Mouse (Mus musculus) MEL (cell line): Measurements from ENCODE around the gene Brat1. TPM values are rescaled to one million over a fixed set of nuclear protein-coding genes. Genes with fewer than 3 reads are reported as not detected.

Source experiments
- DNase-seq: peaks from one replicate; pipeline ENCODE4 v3.0.0; 2011; ENCODE audit warnings: low read depth, low spot score
- H3K27ac ChIP-seq: 2 replicates; pipeline ENCODE4 v1.5.1; 2012; ENCODE audit warnings: low read depth, mild to moderate bottlenecking, control low read depth, low read length, moderate library complexity; ENCODE audit not compliant: control insufficient read depth
- H3K27me3 ChIP-seq, 2 experiments: fragments of 150-350 bp in 1 of 2; sonication (generic) in 1 of 2; 2 replicates each; pipeline ENCODE4 v1.6.1; 2012; ENCODE audit warnings: low read length in 2 of 2, mild to moderate bottlenecking in 2 of 2, improper control_type of control experiment in 1 of 2, moderate library complexity in 1 of 2; ENCODE audit not compliant: insufficient read depth in 2 of 2, control insufficient read depth in 1 of 2
- H3K36me3 ChIP-seq, 2 experiments: 2 replicates each; pipeline ENCODE4 v1.6.1; 2012 to 2014; ENCODE audit warnings: low read length in 2 of 2, improper control_type of control experiment in 1 of 2, inconsistent platforms in 1 of 2, mild to moderate bottlenecking in 1 of 2; ENCODE audit not compliant: insufficient read depth in 2 of 2, control insufficient read depth in 1 of 2
- H3K4me1 ChIP-seq, 2 experiments: fragments of 150-350 bp in 1 of 2; sonication (generic) in 1 of 2; 2 replicates each; pipeline ENCODE4 v1.6.1; 2012; ENCODE audit warnings: low read length in 2 of 2, improper control_type of control experiment in 1 of 2, mild to moderate bottlenecking in 1 of 2; ENCODE audit not compliant: insufficient read depth in 2 of 2, control insufficient read depth in 1 of 2
- H3K4me3 ChIP-seq, 2 experiments: fragments of 150-350 bp in 1 of 2; sonication (generic) in 1 of 2; 2 replicates each; pipeline ENCODE4 v1.5.1; 2012; ENCODE audit warnings: low read depth in 2 of 2, low read length in 2 of 2, mild to moderate bottlenecking in 2 of 2, moderate library complexity in 2 of 2, control low read depth in 1 of 2, improper control_type of control experiment in 1 of 2; ENCODE audit not compliant: control insufficient read depth in 1 of 2, insufficient read depth in 1 of 2
- H3K79me2 ChIP-seq: 2 replicates; pipeline ENCODE4 v1.6.1; 2012; ENCODE audit warnings: mild to moderate bottlenecking, low read length, moderate library complexity; ENCODE audit not compliant: control insufficient read depth, poor library complexity, insufficient read depth
- H3K9ac ChIP-seq: 2 replicates; pipeline ENCODE4 v1.6.1; 2012; ENCODE audit warnings: low read depth, mild to moderate bottlenecking, control low read depth, low read length, moderate library complexity; ENCODE audit not compliant: control insufficient read depth, poor library complexity, severe bottlenecking
- H3K9me3 ChIP-seq: fragments of 150-350 bp; sonication (generic); replicated peaks from 2 replicates; pipeline ENCODE4 v1.6.1; 2012; ENCODE audit warnings: mild to moderate bottlenecking, low read length, improper control_type of control experiment, moderate library complexity; ENCODE audit not compliant: insufficient read depth
- BHLHE40 ChIP-seq: IDR thresholded peaks from 2 replicates; pipeline ENCODE4 v1.6.1; 2012; ENCODE audit warnings: low read depth, mild to moderate bottlenecking, inconsistent platforms, low read length, improper control_type of control experiment, borderline replicate concordance
- CHD1 ChIP-seq: IDR thresholded peaks from 2 replicates; pipeline ENCODE4 v1.6.1; 2012; ENCODE audit warnings: low read depth, mild to moderate bottlenecking, inconsistent platforms, low read length, improper control_type of control experiment
- CTCF ChIP-seq, 3 experiments: IDR thresholded peaks in 2 of 3; conservative IDR thresholded peaks in 1 of 3; 2 replicates each; pipeline ENCODE4 v1.5.1; 2011 to 2012; ENCODE audit warnings: low read length in 3 of 3, low read depth in 2 of 3, mild to moderate bottlenecking in 2 of 3, improper control_type of control experiment in 1 of 3, inconsistent platforms in 1 of 3, mixed read lengths in 1 of 3, moderate library complexity in 1 of 3; ENCODE audit not compliant: control insufficient read depth in 1 of 3, insufficient read depth in 1 of 3, poor library complexity in 1 of 3, severe bottlenecking in 1 of 3
- GABPA ChIP-seq: IDR thresholded peaks from 2 replicates; pipeline ENCODE4 v1.6.1; 2012; ENCODE audit warnings: low read depth, mild to moderate bottlenecking, inconsistent platforms, low read length, improper control_type of control experiment, moderate library complexity
- HCFC1 ChIP-seq: IDR thresholded peaks from 2 replicates; pipeline ENCODE4 v1.6.1; 2012; ENCODE audit warnings: low read depth, mild to moderate bottlenecking, inconsistent platforms, low read length, improper control_type of control experiment, moderate library complexity
- JUND ChIP-seq: IDR thresholded peaks from 2 replicates; pipeline ENCODE4 v1.6.1; 2011; ENCODE audit warnings: low read depth, mild to moderate bottlenecking, improper control_type of control experiment, low read length
- MAFK ChIP-seq: IDR thresholded peaks from 2 replicates; pipeline ENCODE4 v1.6.1; 2011; ENCODE audit warnings: low read depth, mild to moderate bottlenecking, low read length, improper control_type of control experiment, borderline replicate concordance
- MAX ChIP-seq: IDR thresholded peaks from 2 replicates; pipeline ENCODE4 v1.6.1; 2011; ENCODE audit warnings: low read length, improper control_type of control experiment
- MXI1 ChIP-seq: IDR thresholded peaks from 2 replicates; pipeline ENCODE4 v1.6.1; 2011; ENCODE audit warnings: mild to moderate bottlenecking, low read depth, low read length, improper control_type of control experiment
- MYB ChIP-seq: IDR thresholded peaks from 2 replicates; pipeline ENCODE4 v1.6.1; 2011; ENCODE audit warnings: mild to moderate bottlenecking, low read depth, low read length, improper control_type of control experiment
- MYC ChIP-seq: IDR thresholded peaks from 2 replicates; pipeline ENCODE4 v1.6.1; 2011; ENCODE audit warnings: low read depth, mild to moderate bottlenecking, low read length, improper control_type of control experiment, moderate library complexity
- NELFE ChIP-seq: IDR thresholded peaks from 2 replicates; pipeline ENCODE4 v1.6.1; 2011; ENCODE audit warnings: low read depth, low read length, improper control_type of control experiment
- NRF1 ChIP-seq: IDR thresholded peaks from 2 replicates; pipeline ENCODE4 v1.6.1; 2014; ENCODE audit warnings: low read depth, mild to moderate bottlenecking, inconsistent platforms, low read length, improper control_type of control experiment, moderate library complexity; ENCODE audit not compliant: poor library complexity, insufficient read depth, severe bottlenecking
- POLR2A ChIP-seq, 2 experiments: IDR thresholded peaks; 2 replicates each; pipeline ENCODE4 v1.6.1; 2011 to 2012; ENCODE audit warnings: low read length in 2 of 2, mild to moderate bottlenecking in 2 of 2, control low read depth in 1 of 2, improper control_type of control experiment in 1 of 2, low read depth in 1 of 2, moderate library complexity in 1 of 2; ENCODE audit not compliant: control insufficient read depth in 1 of 2, insufficient read depth in 1 of 2, poor library complexity in 1 of 2
- POLR2AphosphoS2 ChIP-seq: IDR thresholded peaks from 2 replicates; pipeline ENCODE4 v1.6.1; 2011; ENCODE audit warnings: low read length, improper control_type of control experiment
- RCOR1 ChIP-seq: IDR thresholded peaks from 2 replicates; pipeline ENCODE4 v1.6.1; 2012; ENCODE audit warnings: low read depth, mild to moderate bottlenecking, inconsistent platforms, low read length, improper control_type of control experiment
- SMC3 ChIP-seq: IDR thresholded peaks from 2 replicates; pipeline ENCODE4 v1.6.1; 2011; ENCODE audit warnings: low read depth, low read length, improper control_type of control experiment
- TBP ChIP-seq: IDR thresholded peaks from 2 replicates; pipeline ENCODE4 v1.8.0; 2011; ENCODE audit warnings: low read depth, low read length, improper control_type of control experiment
- UBTF ChIP-seq: IDR thresholded peaks from 2 replicates; pipeline ENCODE4 v1.6.1; 2012; ENCODE audit warnings: low read depth, mild to moderate bottlenecking, inconsistent platforms, low read length, improper control_type of control experiment, moderate library complexity, borderline replicate concordance; ENCODE audit not compliant: insufficient read depth
- ZKSCAN1 ChIP-seq: IDR thresholded peaks from 2 replicates; pipeline ENCODE4 v1.6.1; 2012; ENCODE audit warnings: low read depth, mild to moderate bottlenecking, inconsistent platforms, low read length, improper control_type of control experiment, moderate library complexity
- polyA plus RNA-seq, 2 experiments: library from polyadenylated mRNA; stranded (reverse) in 1 of 2; unstranded in 1 of 2; fragments of >175 nt in 1 of 2; fragments of >200 nt in 1 of 2; gene quantifications; 2 replicates each; pipeline versions ENCODE4 v1.2.1 to v1.2.4; 2012; ENCODE audit warnings: low replicate concordance in 2 of 2, low read depth in 1 of 2; ENCODE audit not compliant: insufficient read length in 2 of 2, insufficient read depth in 1 of 2, missing spikeins in 1 of 2
- total RNA-seq: library from RNA; depleted of rRNA; stranded (reverse); fragments of 300-350 nt; gene quantifications from 2 replicates; pipeline ENCODE4 v1.2.3, GENCODE M21; 2012

Gene Brat1
- total and polyA plus RNA-seq, 3 experiments = 13.7 to 14.2 TPM; not detected in 1

GRCm38 (mm10) chr5:140710315-140710714 lies 5.5 kb downstream of the Brat1 start:
- H3K4me3 ChIP-seq = no peak overlapping the region
- DNase-seq = no peak
- no peaks in the 10 kb centered on the region for H3K27me3 ChIP-seq
- H3K4me1 ChIP-seq = peaks cover 0 to 8% of the 10 kb centered on the region in 2 experiments; a peak in 3 of 4 replicates
- H3K36me3 ChIP-seq = peaks cover 0 to 10% of the 10 kb centered on the region in 2 experiments; a peak in 3 of 4 replicates
- H3K9me3 ChIP-seq = no peaks in the 10 kb centered on the region
- no peak overlapping the region for H3K27ac ChIP-seq
- TF ChIP-seq NELFE (no peak), MAX (no peak), POLR2A (IDR thresholded peaks at IDR 0.05; ENCODE audit: control insufficient read depth in 1 of 2, insufficient read depth in 1 of 2, low read depth in 1 of 2, low read length in 2 of 2, poor library complexity in 1 of 2) (no peak), BHLHE40 (no peak), MAFK (no peak), JUND (no peak), ZKSCAN1 (no peak), MXI1 (no peak), POLR2AphosphoS2 (no peak), UBTF (no peak), RCOR1 (no peak), NRF1 (no peak), SMC3 (no peak), MYC (no peak), MYB (no peak), GABPA (no peak), CHD1 (no peak), CTCF (IDR thresholded peaks at IDR 0.05 in 2 of 3, conservative IDR thresholded peaks at IDR 0.05 in 1 of 3; ENCODE audit: control insufficient read depth in 1 of 3, insufficient read depth in 1 of 3, low read depth in 2 of 3, low read length in 3 of 3, poor library complexity in 1 of 3, severe bottlenecking in 1 of 3) (no peak)
- no peaks in the 10 kb centered on the region; the same call in 1 of the 2 replicates for H3K79me2 ChIP-seq
- H3K9ac ChIP-seq = no peak overlapping the region

- Histone ChIP-seq H3K79me2 (no peaks in the 10 kb centered on the region), H3K9me3 (no peaks in the 10 kb centered on the region), H3K27me3 (no peaks in the 10 kb centered on the region)
- DNase-seq = no peak
- TF ChIP-seq TBP (no peak), CTCF (IDR thresholded peaks at IDR 0.05 in 2 of 3, conservative IDR thresholded peaks at IDR 0.05 in 1 of 3; ENCODE audit: control insufficient read depth in 1 of 3, insufficient read depth in 1 of 3, low read depth in 2 of 3, low read length in 3 of 3, poor library complexity in 1 of 3, severe bottlenecking in 1 of 3) (peak in 2 of 3 experiments; percentile 7 to 12; a peak in 1 of 6 replicates), HCFC1 (no peak)
- TF ChIP-seq, all 39 proteins: peak for 1
- H3K27ac ChIP-seq = no peak overlapping the region
- peaks cover 0 to 5% of the 10 kb centered on the region in 2 experiments; a peak in 3 of 4 replicates for H3K4me1 ChIP-seq
- H3K9ac ChIP-seq = no peak overlapping the region
- peaks cover 0 to 8% of the 10 kb centered on the region in 2 experiments; a peak in 3 of 4 replicates for H3K36me3 ChIP-seq
- no peak overlapping the region for H3K4me3 ChIP-seq
Measured at GRCm38 (mm10) chr5:140711040-140711439, 6.2 kb downstream of the Brat1 start.
